Mouse (Mus musculus): ENCODE results near the gene Abcb11. TPM values are rescaled to one million over a fixed set of nuclear protein-coding genes. Genes with fewer than 3 reads are reported as not detected.
"Not testable (repeated sequence)": the region's sequence is repeated elsewhere in the genome, so short reads cannot be mapped to it uniquely, and the experiment has no call there.

Abcb11 gene
- polyA plus RNA-seq, 1 experiment = not detected

GRCm38 (mm10) chr2:69328509-69329163 is 13.8 kb downstream of the Abcb11 start:
- no peak overlapping the region for H3K27ac ChIP-seq (ENCODE audit: insufficient read depth, low read length)
- H3K27me3 ChIP-seq (ENCODE audit: control insufficient read depth, insufficient read depth, low read length, poor library complexity, severe bottlenecking) = no peaks in the 10 kb centered on the region
- no peaks in the 10 kb centered on the region for H3K9me3 ChIP-seq (replicated peaks; ENCODE audit: control insufficient read depth, insufficient read depth, low read length, poor library complexity, severe bottlenecking)
- TF ChIP-seq CTCF (IDR thresholded peaks at IDR 0.05; ENCODE audit: low read depth, low read length) (no peak), EP300 (IDR thresholded peaks at IDR 0.05; ENCODE audit: insufficient read depth, low read depth, low read length) (no peak), POLR2A (IDR thresholded peaks at IDR 0.05; ENCODE audit: insufficient read depth, low read length) (no peak)
- H3K4me1 ChIP-seq (ENCODE audit: control insufficient read depth, insufficient read depth, low read length) = no peaks in the 10 kb centered on the region
- H3K4me3 ChIP-seq (ENCODE audit: low read depth, low read length) = no peak overlapping the region
- H3K36me3 ChIP-seq (ENCODE audit: control insufficient read depth, insufficient read depth, low read length, poor library complexity, severe bottlenecking) = no peaks in the 10 kb centered on the region
- no peak overlapping the region for H3K9ac ChIP-seq (ENCODE audit: low read depth, poor library complexity, severe bottlenecking)

- Histone ChIP-seq H3K9ac (ENCODE audit: low read depth, poor library complexity, severe bottlenecking) (no peak overlapping the region), H3K4me3 (ENCODE audit: low read depth, low read length) (no peak overlapping the region), H3K4me1 (ENCODE audit: control insufficient read depth, insufficient read depth, low read length) (no peaks in the 10 kb centered on the region), H3K36me3 (ENCODE audit: control insufficient read depth, insufficient read depth, low read length, poor library complexity, severe bottlenecking) (no peaks in the 10 kb centered on the region), H3K27ac (ENCODE audit: insufficient read depth, low read length) (no peak overlapping the region), H3K27me3 (ENCODE audit: control insufficient read depth, insufficient read depth, low read length, poor library complexity, severe bottlenecking) (no peaks in the 10 kb centered on the region), H3K9me3 (replicated peaks; ENCODE audit: control insufficient read depth, insufficient read depth, low read length, poor library complexity, severe bottlenecking) (no peaks in the 10 kb centered on the region)
- TF ChIP-seq POLR2A (IDR thresholded peaks at IDR 0.05; ENCODE audit: insufficient read depth, low read length) = no peak
- TF ChIP-seq EP300 (IDR thresholded peaks at IDR 0.05; ENCODE audit: insufficient read depth, low read depth, low read length) = no peak
Observed at GRCm38 (mm10) chr2:69324881-69325660, 17.3 kb downstream of the Abcb11 start.

- H3K9ac ChIP-seq (ENCODE audit: low read depth, poor library complexity, severe bottlenecking) = no peak overlapping the region
- no peak overlapping the region for H3K27ac ChIP-seq (ENCODE audit: insufficient read depth, low read length)
- no peaks in the 10 kb centered on the region for H3K4me1 ChIP-seq (ENCODE audit: control insufficient read depth, insufficient read depth, low read length)
- H3K9me3 ChIP-seq (replicated peaks; ENCODE audit: control insufficient read depth, insufficient read depth, low read length, poor library complexity, severe bottlenecking) = no peaks in the 10 kb centered on the region
- no peak overlapping the region for H3K4me3 ChIP-seq (ENCODE audit: low read depth, low read length)
- no peak for TF ChIP-seq CTCF (IDR thresholded peaks at IDR 0.05; ENCODE audit: low read depth, low read length)
- TF ChIP-seq EP300 (IDR thresholded peaks at IDR 0.05; ENCODE audit: insufficient read depth, low read depth, low read length) = no peak
- no peak for TF ChIP-seq POLR2A (IDR thresholded peaks at IDR 0.05; ENCODE audit: insufficient read depth, low read length)
- H3K27me3 ChIP-seq (ENCODE audit: control insufficient read depth, insufficient read depth, low read length, poor library complexity, severe bottlenecking) = no peaks in the 10 kb centered on the region
- no peaks in the 10 kb centered on the region for H3K36me3 ChIP-seq (ENCODE audit: control insufficient read depth, insufficient read depth, low read length, poor library complexity, severe bottlenecking)
Observed at GRCm38 (mm10) chr2:69323018-69323417, 19.4 kb downstream of the Abcb11 start.

- Histone ChIP-seq H3K36me3 (ENCODE audit: control insufficient read depth, insufficient read depth, low read length, poor library complexity, severe bottlenecking) (no peaks in the 10 kb centered on the region), H3K4me1 (ENCODE audit: control insufficient read depth, insufficient read depth, low read length) (no peaks in the 10 kb centered on the region), H3K9ac (ENCODE audit: low read depth, poor library complexity, severe bottlenecking) (no peak overlapping the region), H3K4me3 (ENCODE audit: low read depth, low read length) (no peak overlapping the region), H3K9me3 (replicated peaks; ENCODE audit: control insufficient read depth, insufficient read depth, low read length, poor library complexity, severe bottlenecking) (no peaks in the 10 kb centered on the region), H3K27me3 (ENCODE audit: control insufficient read depth, insufficient read depth, low read length, poor library complexity, severe bottlenecking) (no peaks in the 10 kb centered on the region), H3K27ac (ENCODE audit: insufficient read depth, low read length) (no peak overlapping the region)
- no peak for TF ChIP-seq EP300 (IDR thresholded peaks at IDR 0.05; ENCODE audit: insufficient read depth, low read depth, low read length)
- no peak for TF ChIP-seq CTCF (IDR thresholded peaks at IDR 0.05; ENCODE audit: low read depth, low read length)
- TF ChIP-seq POLR2A (IDR thresholded peaks at IDR 0.05; ENCODE audit: insufficient read depth, low read length) = no peak
Observed at GRCm38 (mm10) chr2:69321457-69321856, 21.0 kb downstream of the Abcb11 start.

- no peak overlapping the region for H3K9ac ChIP-seq (ENCODE audit: low read depth, poor library complexity, severe bottlenecking)
- no peaks in the 10 kb centered on the region for H3K36me3 ChIP-seq (ENCODE audit: control insufficient read depth, insufficient read depth, low read length, poor library complexity, severe bottlenecking)
Observed at GRCm38 (mm10) chr2:69311337-69311736, 31.1 kb downstream of the Abcb11 start.

GRCm38 (mm10) chr2:69308136-69308535 is 34.3 kb downstream of the Abcb11 start:
- Histone ChIP-seq H3K36me3 (ENCODE audit: control insufficient read depth, insufficient read depth, low read length, poor library complexity, severe bottlenecking) (no peaks in the 10 kb centered on the region), H3K4me3 (ENCODE audit: low read depth, low read length) (no peak overlapping the region), H3K4me1 (ENCODE audit: control insufficient read depth, insufficient read depth, low read length) (no peaks in the 10 kb centered on the region), H3K9me3 (replicated peaks; ENCODE audit: control insufficient read depth, insufficient read depth, low read length, poor library complexity, severe bottlenecking) (no peaks in the 10 kb centered on the region; the same call in 1 of the 2 replicates), H3K9ac (ENCODE audit: low read depth, poor library complexity, severe bottlenecking) (no peak overlapping the region), H3K27ac (ENCODE audit: insufficient read depth, low read length) (no peak overlapping the region), H3K27me3 (ENCODE audit: control insufficient read depth, insufficient read depth, low read length, poor library complexity, severe bottlenecking) (no peaks in the 10 kb centered on the region)
- TF ChIP-seq CTCF (IDR thresholded peaks at IDR 0.05; ENCODE audit: low read depth, low read length) (no peak), POLR2A (IDR thresholded peaks at IDR 0.05; ENCODE audit: insufficient read depth, low read length) (no peak), EP300 (IDR thresholded peaks at IDR 0.05; ENCODE audit: insufficient read depth, low read depth, low read length) (no peak)

More at GRCm38 (mm10) chr2:69311337-69311736, 31.1 kb downstream of the Abcb11 start:
- Histone ChIP-seq H3K4me3 (ENCODE audit: low read depth, low read length) (no peak overlapping the region), H3K27ac (ENCODE audit: insufficient read depth, low read length) (no peak overlapping the region), H3K9me3 (replicated peaks; ENCODE audit: control insufficient read depth, insufficient read depth, low read length, poor library complexity, severe bottlenecking) (no peaks in the 10 kb centered on the region; the same call in 1 of the 2 replicates), H3K27me3 (ENCODE audit: control insufficient read depth, insufficient read depth, low read length, poor library complexity, severe bottlenecking) (no peaks in the 10 kb centered on the region), H3K4me1 (ENCODE audit: control insufficient read depth, insufficient read depth, low read length) (no peaks in the 10 kb centered on the region)
- TF ChIP-seq EP300 (IDR thresholded peaks at IDR 0.05; ENCODE audit: insufficient read depth, low read depth, low read length) (no peak), CTCF (IDR thresholded peaks at IDR 0.05; ENCODE audit: low read depth, low read length) (no peak), POLR2A (IDR thresholded peaks at IDR 0.05; ENCODE audit: insufficient read depth, low read length) (no peak)

- H3K36me3 ChIP-seq (ENCODE audit: control insufficient read depth, insufficient read depth, low read length, poor library complexity, severe bottlenecking); H3K4me1 ChIP-seq (ENCODE audit: control insufficient read depth, insufficient read depth, low read length); H3K9me3 ChIP-seq (replicated peaks; ENCODE audit: control insufficient read depth, insufficient read depth, low read length, poor library complexity, severe bottlenecking); H3K27me3 ChIP-seq (ENCODE audit: control insufficient read depth, insufficient read depth, low read length, poor library complexity, severe bottlenecking); H3K4me3 ChIP-seq (ENCODE audit: low read depth, low read length); H3K9ac ChIP-seq (ENCODE audit: low read depth, poor library complexity, severe bottlenecking); H3K27ac ChIP-seq (ENCODE audit: insufficient read depth, low read length): not testable (repeated sequence)
Observed at GRCm38 (mm10) chr2:69300568-69300967, 41.8 kb downstream of the Abcb11 start.
